Mouse (Mus musculus) macrophage (primary cell): ENCODE data around the gene Hectd2. TPM values are rescaled to one million over a fixed set of nuclear protein-coding genes. Genes with fewer than 3 reads are reported as not detected.

ENCODE experiments used
- H3K27ac ChIP-seq: fragments of 350-480 bp; formaldehyde crosslinking; 2 replicates; pipeline ENCODE4 v1.9.0; 2021
- H3K36me3 ChIP-seq: fragments of 350-480 bp; formaldehyde crosslinking; 2 replicates; pipeline ENCODE4 v1.9.0; 2021; ENCODE audit errors: inconsistent target
- H3K4me3 ChIP-seq: fragments of 350-480 bp; formaldehyde crosslinking; 2 replicates; pipeline ENCODE4 v1.9.0; 2021; ENCODE audit errors: inconsistent target
- H3K79me2 ChIP-seq: fragments of 350-480 bp; formaldehyde crosslinking; 2 replicates; pipeline ENCODE4 v1.9.0; 2021; ENCODE audit errors: inconsistent target
- WGBS: methylation state at CpG from one replicate; pipeline ENCODE4 v1.1.7; 2026; ENCODE audit warnings: inconsistent platforms; ENCODE audit not compliant: missing documents; 5-methylcytosine and 5-hydroxymethylcytosine counted together
- polyA plus RNA-seq: library from polyadenylated mRNA; stranded (reverse); fragments of 250-400 nt; gene quantifications from 3 replicates; pipeline ENCODE4 v1.2.4, GENCODE M21; 2018; ENCODE audit warnings: inconsistent platforms

Hectd2 gene
- polyA plus RNA-seq, 1 experiment from 2014 or later: 0.24 TPM

- 74% methylated on average over 7 of the region's 7 CpGs for WGBS
- no peak overlapping the region for H3K27ac ChIP-seq
- H3K36me3 ChIP-seq: no peaks in the 10 kb centered on the region
- H3K4me3 ChIP-seq: no peak overlapping the region
- no peaks in the 10 kb centered on the region for H3K79me2 ChIP-seq
Observed at GRCm38 (mm10) chr19:36646132-36646828, 91.8 kb downstream of the Hectd2 start.

- WGBS: 92% methylated on average over 1 of the region's 1 CpGs
- no peak overlapping the region for H3K27ac ChIP-seq
- H3K79me2 ChIP-seq: no peaks in the 10 kb centered on the region
- no peaks in the 10 kb centered on the region for H3K36me3 ChIP-seq
- H3K4me3 ChIP-seq: no peak overlapping the region
Observed at GRCm38 (mm10) chr19:36652686-36653085, 98.2 kb downstream of the Hectd2 start.

GRCm38 (mm10) chr19:36662734-36663133 lies 108.3 kb downstream of the Hectd2 start:
- Histone ChIP-seq H3K36me3 (no peaks in the 10 kb centered on the region), H3K4me3 (no peak overlapping the region), H3K79me2 (no peaks in the 10 kb centered on the region), H3K27ac (no peak overlapping the region)
- 80% methylated on average over 1 of the region's 1 CpGs for WGBS

- no peaks in the 10 kb centered on the region for H3K79me2 ChIP-seq
- no peak overlapping the region for H3K27ac ChIP-seq
- no peaks in the 10 kb centered on the region for H3K36me3 ChIP-seq
- WGBS: 91% methylated on average over 2 of the region's 2 CpGs
- no peak overlapping the region for H3K4me3 ChIP-seq
Observed at GRCm38 (mm10) chr19:36663918-36664317, 109.5 kb downstream of the Hectd2 start.

GRCm38 (mm10) chr19:36664417-36664816 lies 110.0 kb downstream of the Hectd2 start:
- Histone ChIP-seq H3K4me3 (no peak overlapping the region), H3K79me2 (no peaks in the 10 kb centered on the region), H3K27ac (no peak overlapping the region), H3K36me3 (no peaks in the 10 kb centered on the region)
- 85% methylated on average over 4 of the region's 6 CpGs for WGBS

- H3K36me3 ChIP-seq: no peaks in the 10 kb centered on the region
- 87% methylated on average over 7 of the region's 7 CpGs for WGBS
Observed at GRCm38 (mm10) chr19:36665206-36665605, 110.8 kb downstream of the Hectd2 start.

GRCm38 (mm10) chr19:36665641-36666040 lies 111.2 kb downstream of the Hectd2 start:
- Histone ChIP-seq H3K27ac (no peak overlapping the region), H3K4me3 (no peak overlapping the region), H3K36me3 (no peaks in the 10 kb centered on the region), H3K79me2 (no peaks in the 10 kb centered on the region)
- 89% methylated on average over 5 of the region's 5 CpGs for whole genome bisulfite sequencing

More at GRCm38 (mm10) chr19:36665206-36665605, 110.8 kb downstream of the Hectd2 start:
- H3K79me2 ChIP-seq: no peaks in the 10 kb centered on the region
- H3K4me3 ChIP-seq: no peak overlapping the region
- H3K27ac ChIP-seq: no peak overlapping the region

- 95% methylated on average over 5 of the region's 5 CpGs for WGBS
- Histone ChIP-seq H3K79me2 (no peaks in the 10 kb centered on the region), H3K4me3 (no peak overlapping the region), H3K36me3 (no peaks in the 10 kb centered on the region), H3K27ac (no peak overlapping the region)
Observed at GRCm38 (mm10) chr19:36666471-36666870, 112.0 kb downstream of the Hectd2 start.

GRCm38 (mm10) chr19:36667368-36667767 lies 112.9 kb downstream of the Hectd2 start:
- Histone ChIP-seq H3K4me3 (no peak overlapping the region), H3K27ac (no peak overlapping the region), H3K36me3 (no peaks in the 10 kb centered on the region), H3K79me2 (no peaks in the 10 kb centered on the region)
- WGBS: 91% methylated on average over 6 of the region's 6 CpGs

GRCm38 (mm10) chr19:36668098-36668497 lies 113.7 kb downstream of the Hectd2 start:
- H3K4me3 ChIP-seq: no peak overlapping the region
- no peak overlapping the region for H3K27ac ChIP-seq
- H3K79me2 ChIP-seq: no peaks in the 10 kb centered on the region
- no peaks in the 10 kb centered on the region for H3K36me3 ChIP-seq
- WGBS: 100% methylated on average over 1 of the region's 1 CpGs

GRCm38 (mm10) chr19:36668881-36669639 lies 114.6 kb downstream of the Hectd2 start:
- no peak overlapping the region for H3K27ac ChIP-seq
- H3K4me3 ChIP-seq: no peak overlapping the region
- no peaks in the 10 kb centered on the region for H3K36me3 ChIP-seq
- H3K79me2 ChIP-seq: no peaks in the 10 kb centered on the region
- 95% methylated on average over 2 of the region's 2 CpGs for WGBS

- no peak overlapping the region for H3K4me3 ChIP-seq
- no peaks in the 10 kb centered on the region for H3K79me2 ChIP-seq
- no peaks in the 10 kb centered on the region for H3K36me3 ChIP-seq
- 85% methylated on average over 5 of the region's 5 CpGs for WGBS
- H3K27ac ChIP-seq: no peak overlapping the region
Observed at GRCm38 (mm10) chr19:36669720-36670451, 115.4 kb downstream of the Hectd2 start.
